Mouse (Mus musculus) kidney, embryonic 15.5 days (tissue): ENCODE data around the gene Slc5a6. TPM values are rescaled to one million over a fixed set of nuclear protein-coding genes. Genes with fewer than 3 reads are reported as not detected.

ENCODE experiments used
- ATAC-seq: fragments of 200-750 bp; cut with Nextera tagmentation; replicated peaks from 2 replicates; pipeline ENCODE4 v1.8.0; 2017; ENCODE audit warnings: moderate TSS enrichment; ENCODE audit not compliant: low FRiP score
- H3K27ac ChIP-seq: fragments of 300-500 bp; sonication (generic); 2 replicates; pipeline ENCODE4 v1.5.1; 2015; ENCODE audit warnings: mild to moderate bottlenecking, inconsistent platforms
- H3K27me3 ChIP-seq: fragments of 300-500 bp; sonication (generic); 2 replicates; pipeline ENCODE4 v1.6.1; 2015; ENCODE audit warnings: inconsistent platforms
- H3K36me3 ChIP-seq: fragments of 300-500 bp; sonication (generic); 2 replicates; pipeline ENCODE4 v1.6.1; 2015; ENCODE audit warnings: inconsistent platforms
- H3K4me1 ChIP-seq: fragments of 300-500 bp; sonication (generic); 2 replicates; pipeline ENCODE4 v1.6.1; 2015; ENCODE audit warnings: inconsistent platforms
- H3K4me2 ChIP-seq: fragments of 300-500 bp; sonication (generic); 2 replicates; pipeline ENCODE4 v1.6.1; 2015; ENCODE audit warnings: moderate library complexity, mild to moderate bottlenecking, inconsistent platforms
- H3K4me3 ChIP-seq: fragments of 300-500 bp; sonication (generic); replicated peaks from 2 replicates; pipeline ENCODE4 v1.5.1; 2015; ENCODE audit warnings: mild to moderate bottlenecking, inconsistent platforms
- H3K9ac ChIP-seq: fragments of 300-500 bp; sonication (generic); 2 replicates; pipeline ENCODE4 v1.6.1; 2015; ENCODE audit warnings: mild to moderate bottlenecking, inconsistent platforms
- H3K9me3 ChIP-seq: fragments of 300-500 bp; sonication (generic); replicated peaks from 2 replicates; pipeline ENCODE4 v1.6.1; 2016; ENCODE audit warnings: inconsistent platforms
- WGBS: fragments of 180-500 bp; shearing (Covaris S2); methylation state at CpG from one replicate; pipeline ENCODE4 v1.1.7; 2015; ENCODE audit warnings: mixed read lengths; 5-methylcytosine and 5-hydroxymethylcytosine counted together
- polyA plus RNA-seq: library from polyadenylated mRNA; unstranded; fragments of >200 nt; fragmentation: Nextera tagmentation; extraction: Ambion mirVana; gene quantifications from 2 replicates; pipeline ENCODE4 v1.2.1, GENCODE M21; 2015

Gene Slc5a6
- polyA plus RNA-seq, 1 experiment from 2014 or later = 11.8 TPM

DNA sequence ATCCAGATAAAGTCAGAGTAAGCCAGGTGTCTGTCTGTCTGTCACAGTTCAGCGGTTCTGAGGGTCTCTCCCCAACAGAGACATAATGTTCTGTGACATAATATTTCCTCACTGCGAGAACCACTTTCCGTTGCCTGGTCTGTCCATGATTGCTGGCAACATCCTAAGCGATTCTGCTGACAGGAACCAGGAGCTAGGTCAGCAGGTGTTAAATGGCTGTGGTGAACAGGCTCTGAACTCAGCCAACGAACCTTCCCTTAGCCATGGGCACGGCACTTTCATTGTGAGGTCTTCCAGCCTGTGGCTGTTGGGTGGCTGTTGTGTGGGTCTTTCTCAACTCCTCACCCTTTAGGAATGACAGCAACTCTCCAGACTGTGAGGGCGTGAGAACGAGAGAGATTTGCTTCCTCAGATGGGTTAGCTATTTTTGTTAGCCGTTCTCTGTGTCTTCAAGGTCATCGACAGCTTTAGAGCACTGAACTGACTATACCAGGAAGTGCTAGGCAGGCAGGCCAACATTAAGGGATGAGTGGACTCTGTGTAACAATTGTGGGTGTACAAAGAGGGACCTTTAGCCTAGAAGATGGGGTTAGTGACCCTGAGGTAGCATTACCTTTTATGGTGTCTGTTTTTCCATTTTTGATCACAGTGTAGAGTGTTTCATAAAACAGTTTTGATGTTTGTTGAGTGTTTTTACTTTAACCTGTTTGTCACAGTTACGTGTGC, 53.7 kb downstream of the Slc5a6 start:
- H3K9me3 ChIP-seq = no peaks in the 10 kb centered on the region
- no peaks in the 10 kb centered on the region for H3K27me3 ChIP-seq
- H3K27ac ChIP-seq = no peak overlapping the region
- 61% methylated on average over 11 of the region's 11 CpGs for WGBS
- H3K4me3 ChIP-seq = no peak overlapping the region
- no peak overlapping the region for H3K4me2 ChIP-seq
- no peaks in the 10 kb centered on the region for H3K36me3 ChIP-seq
- no peak overlapping the region for H3K9ac ChIP-seq
- H3K4me1 ChIP-seq = 0 out of 2 replicates have a peak, but pooled peaks cover 3% of the 10 kb centered on the region
- ATAC-seq = no peak

DNA sequence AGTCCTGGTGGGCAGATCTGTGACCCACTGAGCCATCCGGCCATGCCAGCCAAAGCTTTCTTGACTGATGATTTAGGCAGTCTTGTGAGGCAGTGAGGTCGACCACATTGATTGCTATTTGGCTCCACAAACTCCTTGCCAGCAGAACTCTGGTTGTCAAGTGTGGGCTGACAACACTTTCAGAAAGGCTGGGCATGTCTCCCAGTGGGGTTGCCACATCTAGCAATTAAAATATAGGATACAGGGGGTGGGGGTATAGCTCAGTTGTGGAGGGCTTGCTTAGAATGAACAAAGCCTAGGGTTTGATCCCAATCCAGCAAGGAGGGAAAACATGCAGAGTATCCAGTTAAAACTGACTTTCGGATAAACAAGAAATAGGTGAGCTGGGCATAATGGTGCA, 54.6 kb downstream of the Slc5a6 start:
- Histone ChIP-seq H3K4me1 (0 out of 2 replicates have a peak, but pooled peaks cover 3% of the 10 kb centered on the region), H3K36me3 (no peaks in the 10 kb centered on the region), H3K9me3 (no peaks in the 10 kb centered on the region), H3K9ac (no peak overlapping the region), H3K27ac (no peak overlapping the region), H3K27me3 (no peaks in the 10 kb centered on the region), H3K4me3 (no peak overlapping the region), H3K4me2 (no peak overlapping the region)
- ATAC-seq = no peak
- 74% methylated on average over 3 of the region's 3 CpGs for WGBS

DNA sequence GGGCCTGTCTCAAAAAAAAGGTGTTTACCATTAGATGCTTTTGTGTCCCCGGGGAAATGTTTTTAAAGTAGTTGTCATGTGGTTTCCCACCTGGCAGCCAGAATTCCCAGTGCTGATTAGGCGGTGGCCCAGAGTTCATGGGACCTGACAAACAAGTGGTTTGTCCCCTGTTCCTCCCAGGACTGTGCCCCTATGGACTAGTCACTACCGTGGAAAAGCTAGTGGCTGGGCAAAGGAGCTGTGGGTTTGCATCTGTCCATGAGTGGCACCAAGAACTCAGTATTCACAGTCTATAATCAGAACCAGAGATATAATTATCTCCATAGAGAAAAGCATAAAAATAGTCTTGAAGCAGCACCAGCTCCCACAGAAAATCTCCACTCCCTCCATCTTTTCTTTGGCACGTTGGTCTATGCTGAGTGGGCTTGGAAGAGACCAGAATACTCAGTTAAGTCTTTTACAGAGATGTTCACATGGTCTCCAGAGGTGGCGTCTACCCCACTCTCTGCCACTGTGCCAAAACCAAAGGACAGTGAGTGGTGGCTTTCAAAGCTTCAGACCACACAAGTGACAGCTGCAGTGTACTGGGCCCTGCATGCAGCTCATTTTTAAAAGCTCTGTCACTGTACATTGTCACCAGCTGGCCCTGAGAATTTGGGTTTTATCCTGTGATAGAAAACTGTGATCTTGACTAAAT, 55.6 kb downstream of the Slc5a6 start:
- Histone ChIP-seq H3K36me3 (no peaks in the 10 kb centered on the region), H3K27ac (no peak overlapping the region), H3K27me3 (no peaks in the 10 kb centered on the region), H3K9me3 (no peaks in the 10 kb centered on the region), H3K4me3 (no peak overlapping the region), H3K4me1 (0 out of 2 replicates have a peak, but pooled peaks cover 3% of the 10 kb centered on the region), H3K4me2 (no peak overlapping the region), H3K9ac (no peak overlapping the region)
- WGBS = 81% methylated on average over 5 of the region's 5 CpGs
- no peak for ATAC-seq

Other genes starting within 250 kb of the Slc5a6 start
- gene Mapre3, start 234.3 kb downstream of the Slc5a6 start, polyA plus RNA-seq = 22.4 and 23.6 TPM in 2 replicates
- gene Tmem214, start 180.9 kb downstream of the Slc5a6 start, polyA plus RNA-seq = 82.4 and 93.2 TPM in 2 replicates
- gene Agbl5, start 160.2 kb downstream of the Slc5a6 start, polyA plus RNA-seq = 20.6 and 25.9 TPM in 2 replicates
- gene Ost4, start 141.1 kb downstream of the Slc5a6 start, polyA plus RNA-seq = 491 and 504 TPM in 2 replicates
- 258 and 306 TPM in 2 replicates for gene Emilin1, start 135.5 kb downstream of the Slc5a6 start, polyA plus RNA-seq
- gene Khk, start 127.5 kb downstream of the Slc5a6 start, polyA plus RNA-seq = 29.3 and 29.7 TPM in 2 replicates
- 12.5 and 17.4 TPM in 2 replicates for gene Cgref1, start 103.3 kb downstream of the Slc5a6 start, polyA plus RNA-seq
- gene Preb, start 88.6 kb downstream of the Slc5a6 start, polyA plus RNA-seq = 146 and 151 TPM in 2 replicates
- 1.6 and 1.8 TPM in 2 replicates for gene Tcf23, start 80.3 kb downstream of the Slc5a6 start, polyA plus RNA-seq
- gene Atraid, start 612 bp downstream of the Slc5a6 start, polyA plus RNA-seq = 145 and 149 TPM in 2 replicates
- gene Cad, start 5.9 kb upstream of the Slc5a6 start, polyA plus RNA-seq = 32.5 and 36.2 TPM in 2 replicates
- gene Dnajc5g, start 57.4 kb upstream of the Slc5a6 start, polyA plus RNA-seq = not detected in 2 replicates
- gene Slc30a3, start 59.3 kb upstream of the Slc5a6 start, polyA plus RNA-seq = 2.8 and 3.1 TPM in 2 replicates
- gene Trim54, start 67.8 kb upstream of the Slc5a6 start, polyA plus RNA-seq = 1.2 and 1.6 TPM in 2 replicates
- not detected in 2 replicates for gene Ucn, start 89.9 kb upstream of the Slc5a6 start, polyA plus RNA-seq
- gene Mpv17, start 105.3 kb upstream of the Slc5a6 start, polyA plus RNA-seq = 62.6 and 76.8 TPM in 2 replicates
- 2.0 and 2.1 TPM in 2 replicates for gene Gm29609, start 131.0 kb upstream of the Slc5a6 start, polyA plus RNA-seq
- gene Gtf3c2, start 131.2 kb upstream of the Slc5a6 start, polyA plus RNA-seq = 83.0 and 93.5 TPM in 2 replicates
- gene Snx17, start 144.3 kb upstream of the Slc5a6 start, polyA plus RNA-seq = 140 and 148 TPM in 2 replicates
- gene Eif2b4, start 144.5 kb upstream of the Slc5a6 start, polyA plus RNA-seq = 64.9 and 65.9 TPM in 2 replicates
- gene Zfp513, start 153.4 kb upstream of the Slc5a6 start, polyA plus RNA-seq = 9.1 and 11.9 TPM in 2 replicates
- gene Ppm1g, start 171.8 kb upstream of the Slc5a6 start, polyA plus RNA-seq = 130 and 144 TPM in 2 replicates
- gene Nrbp1, start 191.9 kb upstream of the Slc5a6 start, polyA plus RNA-seq = 156 and 171 TPM in 2 replicates
- gene Gm9970, start 192.3 kb upstream of the Slc5a6 start, polyA plus RNA-seq = 0.83 TPM in 1 of 2 replicates, not detected in the other
- gene Krtcap3, start 202.8 kb upstream of the Slc5a6 start, polyA plus RNA-seq = 21.5 and 25.1 TPM in 2 replicates
- 36.3 and 36.9 TPM in 2 replicates for gene Ift172, start 242.2 kb upstream of the Slc5a6 start, polyA plus RNA-seq
- gene Fndc4, start 247.2 kb upstream of the Slc5a6 start, polyA plus RNA-seq = 42.3 and 46.2 TPM in 2 replicates
- 0.21 and 0.70 TPM in 2 replicates for gene Gckr, start 248.5 kb upstream of the Slc5a6 start, polyA plus RNA-seq